Mouse (Mus musculus): ENCODE data around the gene Man1c1.

The Man1c1 gene

GRCm38 (mm10) chr4:134641711-134642516 is 62.2 kb downstream of the Man1c1 start:
- in situ Hi-C loops (cut with MboI, MseI) = no loop called here

GRCm38 (mm10) chr4:134639325-134639724 is 64.8 kb downstream of the Man1c1 start:
- in situ Hi-C loops (cut with MboI, MseI) = no loop called here

- in situ Hi-C loops (cut with MboI, MseI) = no loop called here
These were observed 66.0 kb downstream of the Man1c1 start for GRCm38 (mm10) chr4:134638111-134638550.

DNA sequence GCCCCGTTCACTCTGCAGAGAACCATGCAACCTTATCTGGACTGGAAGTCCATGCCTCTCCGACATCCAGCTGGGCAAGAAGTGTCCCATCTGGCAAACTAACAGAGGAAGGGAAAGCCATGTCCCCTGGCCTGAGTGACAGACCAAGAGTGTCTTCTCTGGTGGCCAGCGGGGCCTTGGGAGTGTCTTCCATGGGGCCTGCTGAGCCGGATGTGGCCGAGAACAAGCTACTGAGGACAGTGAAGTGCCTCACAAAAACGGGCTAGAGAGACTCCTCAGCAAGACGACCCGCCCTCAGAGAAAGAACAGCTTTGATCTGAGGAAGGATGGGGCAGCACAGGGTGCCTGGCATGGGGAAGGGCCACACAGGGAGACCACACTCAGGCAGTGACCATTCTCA is 67.7 kb downstream of the Man1c1 start:
- in situ Hi-C loops (cut with MboI, MseI) = no loop called here

- in situ Hi-C loops (cut with MboI, MseI) = no loop called here
These were observed 70.1 kb downstream of the Man1c1 start for GRCm38 (mm10) chr4:134634001-134634400.

- in situ Hi-C loops (cut with MboI, MseI) = no loop called here
These were observed 71.9 kb downstream of the Man1c1 start for GRCm38 (mm10) chr4:134632131-134632711.

- in situ Hi-C loops (cut with MboI, MseI) = no loop called here
These were observed 72.5 kb downstream of the Man1c1 start for GRCm38 (mm10) chr4:134631471-134632130.

- in situ Hi-C loops (cut with MboI, MseI) = loop anchor here (10.0 kb wide), 1 partner anchor 1064 kb away; no protein-coding TSS in a partner anchor
These were observed 75.3 kb downstream of the Man1c1 start for GRCm38 (mm10) chr4:134628575-134629384.

DNA sequence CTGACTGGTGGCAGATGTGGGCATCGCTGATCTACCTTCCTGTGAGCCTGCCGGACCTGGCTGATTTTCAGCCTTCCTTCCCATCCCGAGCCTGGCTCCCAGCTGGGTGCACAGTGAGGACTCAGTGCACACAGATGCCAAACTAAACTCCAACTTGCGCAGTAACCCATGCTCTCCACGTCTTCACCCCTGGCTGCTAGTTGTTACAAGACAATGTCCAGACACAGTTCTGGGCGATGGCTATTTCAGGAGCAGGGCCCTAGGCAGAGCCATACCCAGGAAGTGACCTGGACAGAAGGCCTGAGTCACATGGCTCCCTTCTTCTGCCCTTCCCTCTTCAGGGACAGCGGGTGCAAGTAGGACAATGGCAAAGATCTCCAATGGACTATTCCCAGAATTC is 76.0 kb downstream of the Man1c1 start:
- in situ Hi-C loops (cut with MboI, MseI) = loop anchor here (10.0 kb wide), 1 partner anchor 1063 kb away; no protein-coding TSS in a partner anchor

- in situ Hi-C loops (cut with MboI, MseI) = loop anchor here (10.0 kb wide), 1 partner anchor 1062 kb away; no protein-coding TSS in a partner anchor
These were observed 77.2 kb downstream of the Man1c1 start for GRCm38 (mm10) chr4:134626883-134627282.

GRCm38 (mm10) chr4:134626350-134626749 is 77.7 kb downstream of the Man1c1 start:
- in situ Hi-C loops (cut with MboI, MseI) = loop anchor here (10.0 kb wide), 1 partner anchor 1062 kb away; no protein-coding TSS in a partner anchor

DNA sequence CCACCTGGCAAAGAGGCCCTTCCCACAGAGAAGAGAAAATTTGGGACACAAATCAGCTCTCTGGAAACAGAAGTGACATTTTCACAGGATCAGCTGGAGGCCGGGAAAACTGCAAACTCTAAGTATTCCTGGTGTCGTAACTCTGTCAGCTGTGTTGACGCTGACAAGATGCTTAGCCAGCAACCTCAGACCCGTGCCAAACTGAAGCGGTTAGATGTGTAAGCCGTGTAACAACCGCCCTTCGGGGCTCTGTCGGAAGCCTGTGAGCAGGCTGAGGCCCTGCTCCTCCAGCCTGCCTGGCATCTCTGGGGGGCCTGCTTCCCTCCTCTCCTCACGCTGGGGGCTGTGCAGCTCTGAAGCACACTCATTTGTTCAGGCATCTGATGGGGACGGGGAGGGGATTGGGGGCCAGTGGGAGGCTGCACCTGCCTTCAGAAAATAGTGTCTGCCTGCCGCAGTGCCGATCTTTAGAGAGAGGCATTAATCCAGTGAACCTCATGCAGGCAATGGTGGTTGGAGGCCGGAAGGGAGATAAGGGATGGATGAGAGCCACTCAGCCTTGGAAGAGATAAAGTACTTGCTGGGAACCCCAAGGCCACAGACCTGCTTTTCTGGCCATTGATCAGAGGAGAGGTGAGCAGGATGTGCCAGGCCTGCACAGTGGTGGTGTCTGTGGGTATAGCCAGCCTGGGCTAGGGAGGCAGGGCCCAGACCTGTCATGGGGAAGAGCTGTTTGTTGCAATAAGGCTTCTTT is 79.8 kb downstream of the Man1c1 start:
- in situ Hi-C loops (cut with MboI, MseI) = loop anchor here (10.0 kb wide), 1 partner anchor 1059 kb away; no protein-coding TSS in a partner anchor

DNA sequence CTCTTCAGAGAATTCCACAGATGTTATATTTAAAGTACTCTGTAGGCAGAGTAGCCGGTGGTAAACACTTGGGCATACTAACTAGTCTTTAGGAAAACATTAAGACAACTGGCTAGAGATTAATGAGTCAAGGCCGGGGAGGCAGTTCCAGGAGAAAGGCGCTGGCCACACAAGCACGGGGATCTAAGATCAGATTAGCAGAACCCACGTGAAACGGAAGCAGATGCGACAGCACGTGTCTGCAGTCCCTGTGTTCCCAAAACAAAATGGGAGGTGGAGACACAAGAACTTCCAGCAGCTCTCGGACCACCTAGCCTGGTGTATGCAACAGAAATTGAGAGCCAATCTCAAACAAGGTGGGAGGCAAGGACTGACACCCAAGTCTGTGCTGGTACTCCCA is 82.4 kb downstream of the Man1c1 start:
- in situ Hi-C loops (cut with MboI, MseI) = loop anchor here (10.0 kb wide), 1 partner anchor 1057 kb away; no protein-coding TSS in a partner anchor

GRCm38 (mm10) chr4:134620246-134620645 is 83.8 kb downstream of the Man1c1 start:
- in situ Hi-C loops (cut with MboI, MseI) = loop anchor here (10.0 kb wide), 1 partner anchor 1055 kb away; no protein-coding TSS in a partner anchor

GRCm38 (mm10) chr4:134619489-134619870 is 84.6 kb downstream of the Man1c1 start:
- in situ Hi-C loops (cut with MboI, MseI) = no loop called here

GRCm38 (mm10) chr4:134618810-134619488 is 85.1 kb downstream of the Man1c1 start:
- in situ Hi-C loops (cut with MboI, MseI) = no loop called here

DNA sequence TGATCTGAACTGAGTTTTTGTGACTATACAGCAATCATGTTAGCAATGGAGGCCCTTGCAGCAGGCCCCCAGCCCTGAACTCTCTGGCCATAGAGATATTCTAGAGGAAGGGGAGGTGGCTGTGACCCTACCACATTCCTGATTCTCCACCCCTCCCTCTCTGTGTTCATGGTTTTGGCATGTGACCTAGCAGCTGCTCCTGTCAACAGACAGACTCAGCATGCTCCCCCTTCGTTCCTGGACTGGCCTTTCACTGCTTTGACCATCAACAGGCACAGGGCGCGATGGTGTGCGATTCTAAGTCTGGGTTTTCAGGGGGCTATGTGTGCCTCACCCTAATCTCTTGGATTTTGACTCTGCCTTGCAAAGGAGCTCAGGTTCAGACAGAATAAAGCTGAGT is 86.3 kb downstream of the Man1c1 start:
- in situ Hi-C loops (cut with MboI, MseI) = no loop called here

GRCm38 (mm10) chr4:134615929-134616625 is 88.0 kb downstream of the Man1c1 start:
- in situ Hi-C loops (cut with MboI, MseI) = no loop called here

DNA sequence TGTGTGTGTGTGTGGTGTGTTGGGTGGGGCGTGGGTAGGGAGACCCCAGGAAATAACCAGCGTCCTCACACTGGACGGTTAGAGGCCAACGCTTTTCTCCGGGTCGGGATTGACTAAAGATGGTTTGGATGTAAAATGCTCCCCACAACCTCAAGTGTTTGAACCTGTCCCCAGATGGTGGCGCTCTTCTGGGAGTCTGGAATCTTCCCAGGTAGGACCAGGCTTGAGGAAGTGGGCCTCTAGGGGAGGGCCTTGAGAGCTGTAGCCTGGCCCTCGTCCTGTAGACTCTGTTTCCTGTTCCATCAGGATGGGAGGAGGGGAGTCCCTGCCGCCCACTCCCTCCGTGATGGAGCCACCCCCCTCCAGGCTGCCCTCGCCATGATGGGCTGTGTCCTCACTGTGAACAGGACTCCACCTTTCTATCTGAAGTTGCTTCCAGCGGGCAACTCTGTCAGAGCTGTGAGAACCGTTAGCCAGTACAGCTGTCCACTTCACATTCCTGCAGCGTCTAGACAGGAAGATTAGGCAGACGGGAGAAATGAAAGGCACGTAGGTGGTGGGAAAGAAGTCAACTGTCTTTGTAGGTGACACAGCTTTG is 91.9 kb downstream of the Man1c1 start:
- in situ Hi-C loops (cut with MboI, MseI) = no loop called here

All from T-helper 2 cell (primary cell).